Mouse (Mus musculus): ENCODE data around the gene St3gal3. TPM values are rescaled to one million over a fixed set of nuclear protein-coding genes. Genes with fewer than 3 reads are reported as not detected.

The St3gal3 gene
- total and polyA plus RNA-seq, 3 experiments: 16.4 to 23.3 TPM; not detected in 1

GRCm38 (mm10) chr4:118015126-118015525 is 119.6 kb downstream of the St3gal3 start:
- Histone ChIP-seq H3K27ac (ENCODE audit: control insufficient read depth, low read depth, low read length) (no peak overlapping the region), H3K4me1 (ENCODE audit: control insufficient read depth in 1 of 2, insufficient read depth in 2 of 2, low read length in 2 of 2) (no peaks in the 10 kb centered on the region), H3K4me3 (ENCODE audit: control insufficient read depth in 1 of 2, insufficient read depth in 1 of 2, low read depth in 2 of 2, low read length in 2 of 2) (no peak overlapping the region), H3K79me2 (ENCODE audit: control insufficient read depth, insufficient read depth, low read length, poor library complexity) (no peaks in the 10 kb centered on the region; the same call in 1 of the 2 replicates), H3K36me3 (ENCODE audit: control insufficient read depth in 1 of 2, insufficient read depth in 2 of 2, low read length in 2 of 2) (no peaks in the 10 kb centered on the region; a peak in 1 of 4 replicates), H3K9ac (ENCODE audit: control insufficient read depth, low read depth, low read length, poor library complexity, severe bottlenecking) (no peak overlapping the region), H3K27me3 (ENCODE audit: control insufficient read depth in 1 of 2, insufficient read depth in 2 of 2, low read length in 2 of 2) (no peaks in the 10 kb centered on the region), H3K9me3 (replicated peaks; ENCODE audit: insufficient read depth, low read length) (no peaks in the 10 kb centered on the region)
- TF ChIP-seq ZNF384 (IDR thresholded peaks at IDR 0.05; ENCODE audit: low read depth, low read length) (no peak), MAX (IDR thresholded peaks at IDR 0.05; ENCODE audit: low read length) (no peak), MEF2A (IDR thresholded peaks at IDR 0.05; ENCODE audit: extremely low read depth, insufficient replicate concordance, low read depth, low read length, poor library complexity, severe bottlenecking) (no peak), MXI1 (IDR thresholded peaks at IDR 0.05; ENCODE audit: low read depth, low read length) (no peak), MYC (IDR thresholded peaks at IDR 0.05; ENCODE audit: low read depth, low read length) (no peak)
- DNase-seq (ENCODE audit: low read depth, low spot score): no peak

DNA sequence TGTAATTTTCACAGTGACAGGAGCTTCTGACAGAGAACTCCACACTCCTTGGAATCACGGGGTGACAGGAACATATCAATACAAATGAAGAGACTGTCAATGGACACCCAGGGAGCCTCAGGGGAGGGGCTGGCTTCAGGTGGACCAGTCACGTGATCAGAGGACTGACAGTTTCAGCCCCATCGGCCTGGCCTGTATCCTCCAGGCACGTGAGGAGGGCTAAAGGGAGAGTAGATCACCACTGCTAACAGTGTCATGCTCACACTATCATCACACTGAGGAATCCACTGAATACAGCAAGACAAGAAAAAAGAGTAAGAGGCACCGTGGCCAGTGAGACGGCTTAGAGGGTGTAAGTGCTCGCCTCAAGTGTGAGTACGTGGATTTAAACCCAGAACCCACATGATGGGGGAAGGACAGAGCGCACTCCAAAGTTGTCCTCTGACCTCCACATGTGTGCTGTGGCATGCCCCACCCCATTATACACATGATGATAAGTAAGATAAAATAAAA is 124.0 kb downstream of the St3gal3 start:
- H3K27me3 ChIP-seq (ENCODE audit: control insufficient read depth in 1 of 2, insufficient read depth in 2 of 2, low read length in 2 of 2): no peaks in the 10 kb centered on the region
- no peak overlapping the region for H3K9ac ChIP-seq (ENCODE audit: control insufficient read depth, low read depth, low read length, poor library complexity, severe bottlenecking)
- TF ChIP-seq BHLHE40 (IDR thresholded peaks at IDR 0.05; ENCODE audit: borderline replicate concordance, low read depth, low read length) (no peak), GABPA (IDR thresholded peaks at IDR 0.05; ENCODE audit: low read depth, low read length) (no peak), E2F4 (IDR thresholded peaks at IDR 0.05; ENCODE audit: borderline replicate concordance, low read depth, low read length) (no peak), NRF1 (IDR thresholded peaks at IDR 0.05; ENCODE audit: insufficient read depth, low read depth, low read length, poor library complexity, severe bottlenecking) (no peak), MEF2A (IDR thresholded peaks at IDR 0.05; ENCODE audit: extremely low read depth, insufficient replicate concordance, low read depth, low read length, poor library complexity, severe bottlenecking) (no peak), ETS1 (IDR thresholded peaks at IDR 0.05; ENCODE audit: low read depth, low read length) (no peak), MAZ (IDR thresholded peaks at IDR 0.05; ENCODE audit: low read depth, low read length) (no peak), KAT2A (conservative IDR thresholded peaks at IDR 0.05; ENCODE audit: low read depth, low read length) (no peak), MYC (IDR thresholded peaks at IDR 0.05; ENCODE audit: low read depth, low read length) (no peak), GATA1 (IDR thresholded peaks at IDR 0.05; ENCODE audit: low read depth, low read length) (no peak), CHD2 (IDR thresholded peaks at IDR 0.05; ENCODE audit: low read length) (no peak), ZMIZ1 (IDR thresholded peaks at IDR 0.05; ENCODE audit: low read depth, low read length) (no peak), POLR2A (IDR thresholded peaks at IDR 0.05; ENCODE audit: control insufficient read depth in 1 of 2, insufficient read depth in 1 of 2, low read depth in 1 of 2, low read length in 2 of 2, poor library complexity in 1 of 2) (no peak), MAX (IDR thresholded peaks at IDR 0.05; ENCODE audit: low read length) (no peak), SIN3A (IDR thresholded peaks at IDR 0.05; ENCODE audit: low read length) (no peak), TAL1 (IDR thresholded peaks at IDR 0.05; ENCODE audit: low read length) (no peak), HCFC1 (IDR thresholded peaks at IDR 0.05; ENCODE audit: low read depth, low read length) (no peak), ELF1 (IDR thresholded peaks at IDR 0.05; ENCODE audit: low read depth, low read length) (no peak), NELFE (IDR thresholded peaks at IDR 0.05; ENCODE audit: low read depth, low read length) (no peak)
- no peaks in the 10 kb centered on the region; a peak in 2 of 4 replicates for H3K36me3 ChIP-seq (ENCODE audit: control insufficient read depth in 1 of 2, insufficient read depth in 2 of 2, low read length in 2 of 2)
- H3K9me3 ChIP-seq (replicated peaks; ENCODE audit: insufficient read depth, low read length): no peaks in the 10 kb centered on the region
- H3K79me2 ChIP-seq (ENCODE audit: control insufficient read depth, insufficient read depth, low read length, poor library complexity): no peaks in the 10 kb centered on the region
- no peaks in the 10 kb centered on the region for H3K4me1 ChIP-seq (ENCODE audit: control insufficient read depth in 1 of 2, insufficient read depth in 2 of 2, low read length in 2 of 2)
- no peak overlapping the region for H3K27ac ChIP-seq (ENCODE audit: control insufficient read depth, low read depth, low read length)
- DNase-seq (ENCODE audit: low read depth, low spot score): no peak
- H3K4me3 ChIP-seq (ENCODE audit: control insufficient read depth in 1 of 2, insufficient read depth in 1 of 2, low read depth in 2 of 2, low read length in 2 of 2): no peak overlapping the region
